Mouse (Mus musculus): Measurements from ENCODE around the gene Rasgef1b.

DNA sequence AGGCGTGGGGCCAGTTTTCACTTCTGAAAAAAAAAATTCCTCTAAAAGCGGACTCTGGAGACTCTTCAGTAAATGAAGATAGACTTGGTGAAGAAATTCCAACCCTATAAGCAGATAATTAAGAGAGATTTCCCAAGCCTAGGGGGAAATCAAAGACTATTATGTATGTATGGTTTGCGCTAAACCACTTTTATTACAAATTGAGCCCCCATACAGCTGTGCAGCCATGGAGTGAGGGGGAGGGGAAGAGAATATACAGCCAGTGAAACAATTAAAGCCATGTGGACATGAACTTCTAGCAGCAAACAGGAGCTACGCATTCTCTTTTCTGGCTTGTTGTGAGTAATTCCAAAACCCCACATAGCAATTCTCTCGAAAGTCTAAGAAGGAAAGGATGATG, 448.3 kb downstream of the Rasgef1b start:
- TF ChIP-seq POLR2A (IDR thresholded peaks at IDR 0.05; ENCODE audit: low read depth, low read length) (no peak), ZC3H11A (IDR thresholded peaks at IDR 0.05; ENCODE audit: low read depth, low read length) (no peak), CTCF (conservative IDR thresholded peaks at IDR 0.05 in 1 of 2, IDR thresholded peaks at IDR 0.05 in 1 of 2; ENCODE audit: low read depth in 2 of 2, low read length in 2 of 2) (no peak), ZMIZ1 (IDR thresholded peaks at IDR 0.05; ENCODE audit: low read depth, low read length) (no peak), CHD2 (IDR thresholded peaks at IDR 0.05; ENCODE audit: low read length) (no peak), RAD21 (IDR thresholded peaks at IDR 0.05; ENCODE audit: low read depth, low read length) (no peak), EP300 (IDR thresholded peaks at IDR 0.05; ENCODE audit: low read length) (no peak), POLR2AphosphoS2 (IDR thresholded peaks at IDR 0.05; ENCODE audit: low read depth, low read length) (no peak), MEF2A (IDR thresholded peaks at IDR 0.05; ENCODE audit: borderline replicate concordance, low read depth, low read length) (no peak)
